15 mouse cellular contexts compared by ENCODE assay signal in the genomic region with DNA sequence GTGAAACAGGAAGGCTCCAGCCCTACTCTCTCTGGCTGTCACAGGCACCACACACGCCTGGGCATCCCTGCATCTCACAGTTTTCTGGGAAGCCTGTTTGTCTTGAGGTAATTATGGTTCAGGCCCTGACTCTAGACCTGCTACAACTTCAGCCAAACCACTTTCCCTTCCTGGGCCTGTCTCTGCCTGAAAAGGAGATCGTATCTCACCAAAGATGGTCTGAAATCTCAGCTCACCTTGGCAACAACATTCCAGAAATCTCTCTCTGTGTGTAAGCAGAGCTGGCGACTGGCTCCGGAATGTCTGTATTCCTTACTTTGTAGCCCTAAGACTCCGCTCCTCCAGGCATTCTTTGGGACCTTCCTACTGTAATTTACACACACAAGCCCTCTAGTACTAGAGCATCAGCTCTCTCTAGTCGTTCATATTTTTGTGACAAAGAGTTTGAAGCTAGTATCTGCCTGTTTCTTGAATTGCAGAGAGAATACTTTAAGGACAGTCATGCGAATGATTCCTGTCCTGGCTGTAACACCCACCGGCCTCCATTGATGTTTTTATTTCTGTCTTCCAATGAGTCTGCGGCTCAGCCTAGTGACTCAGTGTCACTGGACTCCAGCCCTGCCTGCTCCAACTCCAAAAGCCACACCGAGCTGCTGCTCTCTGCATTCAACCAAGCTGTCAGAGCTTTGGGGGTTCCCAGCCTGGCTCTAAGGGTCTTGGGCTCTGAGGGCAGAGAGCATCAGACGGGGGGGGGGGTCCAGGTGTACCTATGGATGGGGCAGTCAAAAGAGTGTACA. TPM values are rescaled to one million over a fixed set of nuclear protein-coding genes. Genes with fewer than 3 reads are reported as not detected.
DNase-seq lines count a peak whose midpoint lies in the region; ATAC-seq and TF ChIP-seq lines count a peak whose summit lies in the region.
"Had no signal": no experiment of that assay in that cellular context is flagged by ENCODE, and none has a peak within 500 bp of the region (broad histone marks: within the 10 kb centered on the region; RNA-seq: fewer than 3 reads in every experiment).

No protein-coding gene starts in this region.

- H3K9ac ChIP-seq in embryonic facial prominence, embryonic 11.5 days (replicated peaks; ENCODE audit: low read length): no peak overlapping the region
- no peak overlapping the region for H3K9ac ChIP-seq in limb, embryonic 11.5 days (ENCODE audit: low read length)
- H3K9ac ChIP-seq: hindbrain, embryonic 15.5 days; lung, embryonic 15.5 days had no signal

- intact Hi-C loops in gastrocnemius, adult 2 months (cut with DNase I): no loop called here

- ATAC-seq in embryonic facial prominence, embryonic 11.5 days (replicated peaks; ENCODE audit: insufficient number of reproducible peaks, low FRiP score, low TSS enrichment, low read depth): no peak
- no peak for ATAC-seq in limb, embryonic 11.5 days (ENCODE audit: insufficient number of reproducible peaks, low FRiP score, low TSS enrichment, low read depth)
- ATAC-seq in CD4-positive, CD25-positive, alpha-beta regulatory T cell, adult 4 months: no peak
- no peak for ATAC-seq in cerebellum, adult (ENCODE audit: insufficient number of reproducible peaks, low FRiP score, low TSS enrichment)

- peak overlapping the region; percentile 78 for H3K27ac ChIP-seq in gastrocnemius, adult 2 months
- H3K27ac ChIP-seq in embryonic facial prominence, embryonic 11.5 days (replicated peaks; ENCODE audit: low read depth, low read length): no peak overlapping the region
- 0 out of 2 replicates have a peak overlapping the region, but pooled peaks have one; percentile 5 for H3K27ac ChIP-seq in limb, embryonic 11.5 days (replicated peaks; ENCODE audit: low read depth, low read length)
- H3K27ac ChIP-seq: hindbrain, embryonic 15.5 days; lung, embryonic 15.5 days had no signal

- no peak for TF ChIP-seq CTCF in gastrocnemius, adult 2 months (IDR thresholded peaks at IDR 0.05)
- no peak for TF ChIP-seq CTCF in C2C12 (IDR thresholded peaks at IDR 0.05; ENCODE audit: control insufficient read depth, insufficient read depth, insufficient read length)

- no peaks in the 10 kb centered on the region for H3K9me3 ChIP-seq in embryonic facial prominence, embryonic 11.5 days (replicated peaks; ENCODE audit: control insufficient read depth, low read length)
- no peaks in the 10 kb centered on the region for H3K9me3 ChIP-seq in limb, embryonic 11.5 days (ENCODE audit: control insufficient read depth, low read length)
- H3K9me3 ChIP-seq: hindbrain, embryonic 15.5 days; lung, embryonic 15.5 days had no signal

- H3K27me3 ChIP-seq in C2C12 (ENCODE audit: control insufficient read depth, insufficient read depth, insufficient read length): no peaks in the 10 kb centered on the region
- H3K27me3 ChIP-seq in embryonic facial prominence, embryonic 11.5 days (ENCODE audit: control insufficient read depth, insufficient read depth, low read length): no peaks in the 10 kb centered on the region
- no peaks in the 10 kb centered on the region for H3K27me3 ChIP-seq in limb, embryonic 11.5 days (ENCODE audit: control insufficient read depth, insufficient read depth, low read length)
- H3K27me3 ChIP-seq: CH12.LX; hindbrain, embryonic 15.5 days; lung, embryonic 15.5 days had no signal

- DNase-seq in gastrocnemius, adult 2 months: peak; percentile 72
- no peak for DNase-seq in gastrocnemius, postnatal 4 days (ENCODE audit: low spot score in 2 of 2)
- peak; percentile 30 for DNase-seq in embryonic facial prominence, embryonic 11.5 days (ENCODE audit: low spot score)
- no peak for DNase-seq in limb, embryonic 11.5 days (ENCODE audit: low spot score)
- no peak for DNase-seq in ovary, postnatal 10 days (ENCODE audit: low spot score)
- DNase-seq: cerebellum, adult 11-12 months; kidney, postnatal 4 days; midbrain, embryonic 14.5 days had no signal

- no peak overlapping the region for H3K4me2 ChIP-seq in embryonic facial prominence, embryonic 11.5 days (ENCODE audit: low read depth, low read length)
- no peak overlapping the region for H3K4me2 ChIP-seq in limb, embryonic 11.5 days (ENCODE audit: low read depth, severe bottlenecking)
- H3K4me2 ChIP-seq: hindbrain, embryonic 15.5 days; lung, embryonic 15.5 days had no signal

- no peaks in the 10 kb centered on the region; the same call in 1 of the 2 replicates for H3K4me1 ChIP-seq in embryonic facial prominence, embryonic 11.5 days (ENCODE audit: control insufficient read depth, insufficient read depth, low read length)
- peaks cover 4% of the 10 kb centered on the region; the same call in 1 of the 2 replicates for H3K4me1 ChIP-seq in limb, embryonic 11.5 days (ENCODE audit: control insufficient read depth, insufficient read depth, low read length)

- no peaks in the 10 kb centered on the region for H3K79me3 ChIP-seq in C2C12 (ENCODE audit: low read depth)

- 67% methylated on average over 11 of the region's 11 CpGs for WGBS in embryonic facial prominence, embryonic 11.5 days
- WGBS in limb, embryonic 11.5 days: 72% methylated on average over 11 of the region's 11 CpGs

- no peaks in the 10 kb centered on the region for H3K79me2 ChIP-seq in C2C12 (ENCODE audit: control insufficient read depth, insufficient read depth)

- H3ac ChIP-seq in C2C12 (ENCODE audit: control insufficient read depth, insufficient read length, low read depth): no peak overlapping the region

- H3K36me3 ChIP-seq in C2C12 (ENCODE audit: control insufficient read depth, insufficient read depth): no peaks in the 10 kb centered on the region
- no peaks in the 10 kb centered on the region for H3K36me3 ChIP-seq in embryonic facial prominence, embryonic 11.5 days (replicated peaks; ENCODE audit: control insufficient read depth, insufficient read depth, low read depth, low read length)
- no peaks in the 10 kb centered on the region for H3K36me3 ChIP-seq in limb, embryonic 11.5 days (ENCODE audit: control insufficient read depth, insufficient read depth, low read length)
- H3K36me3 ChIP-seq: hindbrain, embryonic 15.5 days; lung, embryonic 15.5 days had no signal

- H3K4me3 ChIP-seq in gastrocnemius, adult 2 months: no peak overlapping the region
- H3K4me3 ChIP-seq in C2C12 (ENCODE audit: insufficient read depth, poor library complexity, severe bottlenecking): no peak overlapping the region
- H3K4me3 ChIP-seq in embryonic facial prominence, embryonic 11.5 days (ENCODE audit: low read depth, low read length): no peak overlapping the region
- no peak overlapping the region for H3K4me3 ChIP-seq in limb, embryonic 11.5 days (ENCODE audit: low read depth, low read length)
- H3K4me3 ChIP-seq: hindbrain, embryonic 15.5 days; lung, embryonic 15.5 days had no signal

TF ChIP-seq in C2C12, 6 proteins besides CTCF, POLR2A, EP300 and RAD21:
- TF ChIP-seq MAX (IDR thresholded peaks at IDR 0.05): no peak
- peak; percentile 23 for TF ChIP-seq FOSL1 (IDR thresholded peaks at IDR 0.05; ENCODE audit: insufficient read depth, low read length, poor library complexity, severe bottlenecking)

RNA-seq across cellular contexts. Expression of gene Vsir, which starts 8.4 kb away (rescaled TPM):
- total RNA-seq in gastrocnemius, adult 2 months (2021): 1 to 10 TPM; 6.2 to 6.4 TPM
- 10 to 100 TPM; 16.9 to 17.9 TPM for total RNA-seq in gastrocnemius, postnatal 4 days (2021)
- 0.68 TPM for polyA plus RNA-seq in C2C12 (2012; fragmentation: generic; extraction: Trizol)
- 1.7 and 2.6 TPM in 2 replicates for polyA plus RNA-seq in embryonic facial prominence, embryonic 11.5 days (2014; fragmentation: Nextera tagmentation; extraction: Ambion mirVana)
- 1.3 and 2.4 TPM in 2 replicates for polyA plus RNA-seq in limb, embryonic 11.5 days (2014; fragmentation: Nextera tagmentation; extraction: Ambion mirVana)
- 100 to 1,000 TPM; 171 to 206 TPM for polyA plus RNA-seq in CD4-positive, CD25-positive, alpha-beta regulatory T cell, adult 4 months (2017; shearing (Covaris generic))

RNA-seq across cellular contexts. Expression of gene Gm17455, which starts 44.4 kb away (rescaled TPM):
- under 1 TPM in 1 of 2 experiments, not detected in 1; 0.31 TPM for total RNA-seq in gastrocnemius, adult 2 months (2021)
- total RNA-seq in gastrocnemius, postnatal 4 days (2021): 1 to 10 TPM in 1 of 2 experiments, under 1 TPM in 1; 0.64 to 1.1 TPM
- not detected for polyA plus RNA-seq in C2C12 (2012; fragmentation: generic; extraction: Trizol)
- 1.2 and 1.3 TPM in 2 replicates for polyA plus RNA-seq in embryonic facial prominence, embryonic 11.5 days (2014; fragmentation: Nextera tagmentation; extraction: Ambion mirVana)
- polyA plus RNA-seq in limb, embryonic 11.5 days (2014; fragmentation: Nextera tagmentation; extraction: Ambion mirVana): 1.5 and 2.0 TPM in 2 replicates
- 1 to 10 TPM; 1.5 to 3.7 TPM for polyA plus RNA-seq in CD4-positive, CD25-positive, alpha-beta regulatory T cell, adult 4 months (2017; shearing (Covaris generic))
- total RNA-seq: CH12.LX; gastrocnemius, postnatal 36 days had no signal

Comparison
In these comparisons a context has a peak if more than half of its experiments do, and no peak if none do; other contexts are left out.
1. DNase-seq: peak in gastrocnemius, adult 2 months (single experiment) and embryonic facial prominence, embryonic 11.5 days (single experiment); none in gastrocnemius, postnatal 4 days (0 of 2), limb, embryonic 11.5 days (single experiment) and ovary, postnatal 10 days (single experiment).
2. RNA of gene Vsir, which starts 8.4 kb away (polyA plus RNA-seq): 171 to 206 TPM in CD4-positive, CD25-positive, alpha-beta regulatory T cell, adult 4 months; 1.3 to 2.4 TPM in limb, embryonic 11.5 days, 1.7 to 2.6 TPM in embryonic facial prominence, embryonic 11.5 days and 0.68 TPM in C2C12 (single experiment); every median in the first group is over 10 times any median in the second.